9 mouse cellular contexts compared by ENCODE assay signal in the genomic region with DNA sequence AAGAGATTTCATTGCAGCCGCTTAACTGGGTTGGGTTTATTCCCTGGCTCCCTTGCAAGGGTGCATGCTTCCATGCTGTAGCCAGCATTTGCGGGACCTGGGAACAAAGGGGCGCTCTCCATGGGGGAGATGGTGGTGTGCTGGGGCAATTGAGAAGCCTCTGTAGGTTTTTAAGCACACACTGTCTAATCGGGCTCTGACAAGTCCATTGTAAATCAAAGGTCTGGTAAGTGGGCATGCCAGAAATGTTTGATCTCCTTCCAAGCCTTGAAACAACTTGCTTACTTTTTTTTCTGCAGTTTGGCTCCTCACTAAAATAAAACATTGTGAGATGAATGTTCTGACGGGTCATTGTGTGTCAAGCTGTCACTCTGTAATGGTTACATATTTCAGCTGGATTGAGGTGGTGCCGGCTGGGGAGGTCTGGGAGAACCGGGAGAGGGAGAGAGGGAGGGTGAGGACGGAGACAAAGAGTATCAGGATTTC.
DNase-seq lines count a peak whose midpoint lies in the region; ATAC-seq lines count a peak whose summit lies in the region.
"Had no signal": no experiment of that assay in that cellular context is flagged by ENCODE, and none has a peak within 500 bp of the region (broad histone marks: within the 10 kb centered on the region; RNA-seq: fewer than 3 reads in every experiment).

No protein-coding gene starts in this region.

- no peak overlapping the region for H3K4me3 ChIP-seq in embryonic facial prominence, embryonic 10.5 days
- H3K4me3 ChIP-seq in hindbrain, embryonic 12.5 days = no peak overlapping the region
- no peak overlapping the region for H3K4me3 ChIP-seq in lung, embryonic 16.5 days (ENCODE audit: low read length)
- no peak overlapping the region for H3K4me3 ChIP-seq in stomach, embryonic 14.5 days (ENCODE audit: low read depth, low read length)
- H3K4me3 ChIP-seq: liver, embryonic 15.5 days had no signal

- no peaks in the 10 kb centered on the region for H3K27me3 ChIP-seq in embryonic facial prominence, embryonic 10.5 days (replicated peaks; ENCODE audit: low read depth, poor library complexity, severe bottlenecking)
- H3K27me3 ChIP-seq in hindbrain, embryonic 12.5 days = no peaks in the 10 kb centered on the region
- no peaks in the 10 kb centered on the region for H3K27me3 ChIP-seq in lung, embryonic 16.5 days (ENCODE audit: control insufficient read depth, insufficient read depth, low read depth, low read length)
- no peaks in the 10 kb centered on the region for H3K27me3 ChIP-seq in stomach, embryonic 14.5 days (ENCODE audit: control insufficient read depth, insufficient read depth, low read length)
- H3K27me3 ChIP-seq: liver, embryonic 15.5 days had no signal

- ATAC-seq in cerebellum, adult (ENCODE audit: insufficient number of reproducible peaks, low FRiP score, low TSS enrichment) = no peak
- peak; percentile 49; the same call in 1 of the 2 replicates for ATAC-seq in hindbrain, embryonic 12.5 days (ENCODE audit: low FRiP score)
- ATAC-seq in lung, embryonic 16.5 days (ENCODE audit: low read depth) = peak; percentile 93
- ATAC-seq in stomach, embryonic 14.5 days (ENCODE audit: insufficient number of reproducible peaks, insufficient read depth, low FRiP score, low read depth) = peak; percentile 75; the same call in 1 of the 2 replicates

- no peaks in the 10 kb centered on the region for H3K36me3 ChIP-seq in embryonic facial prominence, embryonic 10.5 days (replicated peaks)
- H3K36me3 ChIP-seq in hindbrain, embryonic 12.5 days = no peaks in the 10 kb centered on the region
- no peaks in the 10 kb centered on the region for H3K36me3 ChIP-seq in lung, embryonic 16.5 days (ENCODE audit: control insufficient read depth, insufficient read depth, low read length)
- no peaks in the 10 kb centered on the region for H3K36me3 ChIP-seq in stomach, embryonic 14.5 days (ENCODE audit: control insufficient read depth, insufficient read depth, low read length)
- H3K36me3 ChIP-seq: liver, embryonic 15.5 days had no signal

- peak; percentile 24 to 48 for DNase-seq in cerebellum, postnatal 10 days
- DNase-seq in embryonic facial prominence, embryonic 10.5 days (ENCODE audit: low spot score) = no peak
- no peak for DNase-seq in spleen, adult 12 weeks (ENCODE audit: low spot score)
- no peak for DNase-seq in frontal cortex, postnatal 36 days (ENCODE audit: low spot score in 2 of 2)

- no peaks in the 10 kb centered on the region for H3K9me3 ChIP-seq in embryonic facial prominence, embryonic 10.5 days
- H3K9me3 ChIP-seq in hindbrain, embryonic 12.5 days (replicated peaks) = no peaks in the 10 kb centered on the region
- H3K9me3 ChIP-seq in lung, embryonic 16.5 days (ENCODE audit: control insufficient read depth, low read length) = no peaks in the 10 kb centered on the region
- no peaks in the 10 kb centered on the region for H3K9me3 ChIP-seq in stomach, embryonic 14.5 days (ENCODE audit: control insufficient read depth, low read depth, low read length)
- H3K9me3 ChIP-seq: liver, embryonic 15.5 days had no signal

- no peak overlapping the region for H3K9ac ChIP-seq in hindbrain, embryonic 12.5 days
- no peak overlapping the region for H3K9ac ChIP-seq in lung, embryonic 16.5 days (ENCODE audit: low read length)
- no peak overlapping the region for H3K9ac ChIP-seq in stomach, embryonic 14.5 days (replicated peaks; ENCODE audit: low read depth, low read length)
- H3K9ac ChIP-seq: liver, embryonic 15.5 days had no signal

- no peak overlapping the region for H3K4me2 ChIP-seq in hindbrain, embryonic 12.5 days (replicated peaks)
- peak overlapping the region; percentile 24; the same call in 1 of the 2 replicates for H3K4me2 ChIP-seq in lung, embryonic 16.5 days (ENCODE audit: low read depth, low read length)
- H3K4me2 ChIP-seq in stomach, embryonic 14.5 days (replicated peaks; ENCODE audit: low read depth, low read length) = 0 out of 2 replicates have a peak overlapping the region, but pooled peaks have one; percentile 0
- H3K4me2 ChIP-seq: liver, embryonic 15.5 days had no signal

- H3K27ac ChIP-seq in embryonic facial prominence, embryonic 10.5 days (replicated peaks) = peak overlapping the region; percentile 74
- peak overlapping the region; percentile 48; the same call in 1 of the 2 replicates for H3K27ac ChIP-seq in hindbrain, embryonic 12.5 days
- peak overlapping the region; percentile 74 for H3K27ac ChIP-seq in lung, embryonic 16.5 days (ENCODE audit: low read length)
- peak overlapping the region; percentile 76 for H3K27ac ChIP-seq in stomach, embryonic 14.5 days (ENCODE audit: low read length)
- H3K27ac ChIP-seq: liver, embryonic 15.5 days had no signal

- peaks cover 62% of the 10 kb centered on the region for H3K4me1 ChIP-seq in embryonic facial prominence, embryonic 10.5 days
- H3K4me1 ChIP-seq in hindbrain, embryonic 12.5 days = peaks cover 26% of the 10 kb centered on the region
- H3K4me1 ChIP-seq in lung, embryonic 16.5 days (replicated peaks; ENCODE audit: control insufficient read depth, insufficient read depth, low read length) = peaks cover 18% of the 10 kb centered on the region
- peaks cover 26% of the 10 kb centered on the region; the same call in 1 of the 2 replicates for H3K4me1 ChIP-seq in stomach, embryonic 14.5 days (ENCODE audit: control insufficient read depth, insufficient read depth, low read length)
- H3K4me1 ChIP-seq: liver, embryonic 15.5 days had no signal

- WGBS in embryonic facial prominence, embryonic 10.5 days = 17% methylated on average over 8 of the region's 8 CpGs
- 3% methylated on average over 8 of the region's 8 CpGs for WGBS in hindbrain, embryonic 12.5 days
- 3% methylated on average over 8 of the region's 8 CpGs for WGBS in lung, embryonic 16.5 days
- 5% methylated on average over 8 of the region's 8 CpGs for WGBS in stomach, embryonic 14.5 days

Comparison
In these comparisons a context has a peak if more than half of its experiments do, and no peak if none do; other contexts are left out.
1. DNase-seq: peak in cerebellum, postnatal 10 days (2 of 2); none in embryonic facial prominence, embryonic 10.5 days (single experiment), spleen, adult 12 weeks (single experiment) and frontal cortex, postnatal 36 days (0 of 2).
2. Peak in every context shown above with its lines, with median percentiles within 50 percentile points of each other: H3K27ac ChIP-seq.